Mouse (Mus musculus): Measurements from ENCODE around the gene Fam241a.
A peak's percentile ranks its signal among the peaks of the same experiment; 100 is the strongest.

Gene Fam241a

DNA sequence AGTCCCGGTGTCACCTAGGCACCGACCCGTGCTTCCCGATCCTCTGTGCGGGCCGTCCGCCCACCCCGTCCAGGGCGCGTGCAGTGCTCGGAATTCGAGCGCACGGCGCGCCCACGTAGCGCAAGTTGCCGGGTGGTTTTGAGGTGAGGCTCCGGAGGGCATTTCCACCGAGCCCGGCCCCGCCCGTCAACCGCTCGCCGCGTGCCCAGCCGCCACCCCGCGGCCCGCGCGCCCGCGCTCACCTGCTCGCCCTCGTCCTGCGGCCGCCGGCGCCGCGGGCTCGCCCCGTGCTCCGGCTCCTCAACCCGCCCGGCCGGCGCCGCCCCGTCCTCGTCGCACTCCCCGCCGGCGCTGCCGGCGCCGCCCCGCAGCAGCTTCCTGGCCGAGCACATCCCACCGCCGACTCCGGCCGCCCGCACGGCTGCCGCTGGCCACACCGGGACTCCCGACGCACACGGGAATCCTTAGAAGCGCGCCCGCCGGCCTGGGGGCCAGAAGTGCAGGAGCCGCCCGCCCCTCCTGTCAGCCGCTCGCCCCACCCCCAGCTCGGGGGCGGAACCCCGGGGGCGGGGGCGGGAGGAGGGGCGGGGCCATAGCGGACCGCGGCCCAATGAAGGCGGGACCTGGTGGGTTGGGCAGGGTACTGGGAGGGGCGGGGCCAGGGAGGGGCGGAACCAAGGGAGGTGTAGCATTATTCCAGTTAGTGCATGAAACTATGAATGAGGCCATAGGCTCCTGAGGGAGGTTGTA lies at the start of gene Fam241a:
Gene Fam241a (minus strand): TSS at position 533 of the 750 bp plus-strand sequence.
- DNase-seq (ENCODE audit: low spot score in 2 of 2) = peak; percentile 33 to 68

DNA sequence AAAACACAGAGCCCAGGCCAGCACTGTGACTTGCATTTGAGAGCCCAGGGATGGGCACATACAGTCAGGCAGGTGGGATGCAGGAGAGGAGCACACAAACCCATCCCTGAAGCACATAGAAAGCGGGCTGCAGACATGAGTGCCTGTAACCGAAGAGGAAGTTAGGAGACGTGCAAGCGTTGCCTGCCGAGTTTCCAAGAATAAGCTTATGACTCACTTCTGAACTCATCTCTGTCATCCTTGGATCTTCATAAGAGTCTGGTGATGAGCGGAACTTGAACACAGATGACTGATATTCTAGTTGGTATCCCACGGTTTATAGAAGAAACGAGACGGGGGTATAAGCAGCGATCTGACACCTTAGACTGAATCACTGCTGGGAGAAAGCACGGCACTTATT lies 36.3 kb upstream of the Fam241a start:
- DNase-seq (ENCODE audit: low spot score in 2 of 2) = peak; percentile 21 to 38

DNA sequence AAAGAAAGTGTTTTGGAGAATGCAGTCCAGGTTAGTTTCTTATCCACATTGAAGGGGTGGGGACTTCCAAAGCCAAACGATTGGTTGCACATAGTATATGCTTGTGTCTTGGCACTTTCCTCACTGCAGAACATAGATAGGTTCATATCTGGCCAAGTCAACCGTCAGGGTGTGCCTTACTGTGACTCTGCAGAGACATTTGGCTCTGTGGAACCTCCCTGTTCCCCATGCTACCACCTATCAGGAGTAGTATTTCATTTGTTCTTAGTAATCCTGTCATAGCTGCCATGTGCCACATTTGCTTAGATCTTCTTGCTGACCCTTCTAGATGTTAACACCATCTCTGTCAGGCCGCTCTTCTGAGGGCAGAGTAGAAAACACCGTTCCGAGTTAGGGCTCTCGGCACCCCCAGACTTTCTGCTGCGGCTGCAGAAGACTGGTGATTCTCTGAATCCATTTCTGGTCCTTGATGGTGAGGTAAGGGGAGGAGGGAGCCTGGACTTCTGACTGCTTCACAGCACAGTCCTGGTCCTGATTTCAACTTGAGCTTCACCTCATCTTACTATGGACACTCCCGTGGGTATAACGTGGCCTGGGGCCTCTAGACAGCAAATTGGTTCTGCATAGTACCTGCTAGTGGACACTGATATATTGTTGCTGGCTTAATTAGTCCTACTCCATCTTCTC lies 34.3 kb upstream of the Fam241a start:
- no peak for DNase-seq (ENCODE audit: low spot score in 2 of 2)

DNA sequence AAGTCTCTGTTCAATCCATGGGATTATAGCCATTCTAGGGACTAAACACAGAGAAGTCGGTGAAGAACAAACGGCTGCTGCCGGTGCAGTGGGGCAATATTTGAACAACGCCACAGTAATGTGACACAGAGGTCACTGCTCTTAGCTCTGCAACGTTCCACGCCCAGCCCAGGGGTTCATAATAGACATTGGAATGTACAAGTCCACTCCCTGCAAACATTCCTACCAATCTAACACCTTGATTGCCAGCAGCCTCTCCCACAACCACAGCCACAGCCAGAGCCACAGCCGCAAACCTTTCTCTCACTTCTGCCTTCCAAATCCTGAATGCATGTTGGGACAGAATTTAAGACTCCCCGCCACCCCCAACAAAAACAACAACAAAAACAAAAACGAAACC lies 33.8 kb upstream of the Fam241a start:
- no peak for DNase-seq (ENCODE audit: low spot score in 2 of 2)

DNA sequence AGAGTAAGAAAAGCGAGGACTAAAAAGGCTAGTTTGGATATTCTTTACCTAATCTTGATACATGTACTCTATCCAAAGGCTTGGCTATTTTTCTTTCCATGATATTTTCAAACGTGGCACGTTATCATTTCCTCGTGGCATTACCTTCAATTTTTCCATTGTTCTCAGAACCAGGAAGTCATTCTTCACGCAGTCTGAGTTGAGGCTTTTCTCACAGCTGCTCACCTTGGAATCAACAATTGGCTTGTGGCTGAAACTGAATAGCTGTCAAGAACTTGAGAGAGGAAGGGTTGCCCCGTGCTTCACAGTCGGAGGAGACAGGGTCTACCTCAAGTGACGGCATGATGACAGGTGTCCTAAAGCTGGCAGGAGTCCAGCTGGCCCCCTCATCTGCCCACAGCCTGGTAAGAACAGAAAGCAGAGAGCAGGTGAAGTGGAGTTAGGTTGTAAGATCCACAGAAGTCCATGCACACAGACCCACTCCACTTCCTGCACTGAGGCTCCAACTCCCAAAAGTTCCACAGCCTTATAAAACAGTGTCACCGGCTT lies 30.6 kb upstream of the Fam241a start:
- DNase-seq (ENCODE audit: low spot score in 2 of 2) = no peak

DNA sequence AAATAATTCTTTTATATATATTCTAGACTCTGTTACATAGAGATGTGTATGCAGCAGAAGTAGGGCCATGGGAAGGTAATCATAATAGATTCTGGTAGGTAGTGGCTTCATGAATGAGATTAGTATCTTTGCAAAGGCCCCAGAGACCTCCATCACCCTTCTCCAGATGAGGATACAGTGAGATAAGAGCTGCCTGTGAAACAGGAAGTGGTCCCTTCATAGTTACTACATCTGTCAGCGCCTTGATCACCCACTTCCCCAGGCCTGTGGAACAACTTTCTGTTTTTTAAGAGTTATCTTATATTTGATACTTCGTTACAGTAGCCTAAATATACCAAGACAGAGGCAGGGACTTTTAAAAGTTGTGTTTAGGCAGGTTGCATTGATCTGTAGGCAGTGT lies 28.3 kb upstream of the Fam241a start:
- DNase-seq (ENCODE audit: low spot score in 2 of 2) = no peak

DNA sequence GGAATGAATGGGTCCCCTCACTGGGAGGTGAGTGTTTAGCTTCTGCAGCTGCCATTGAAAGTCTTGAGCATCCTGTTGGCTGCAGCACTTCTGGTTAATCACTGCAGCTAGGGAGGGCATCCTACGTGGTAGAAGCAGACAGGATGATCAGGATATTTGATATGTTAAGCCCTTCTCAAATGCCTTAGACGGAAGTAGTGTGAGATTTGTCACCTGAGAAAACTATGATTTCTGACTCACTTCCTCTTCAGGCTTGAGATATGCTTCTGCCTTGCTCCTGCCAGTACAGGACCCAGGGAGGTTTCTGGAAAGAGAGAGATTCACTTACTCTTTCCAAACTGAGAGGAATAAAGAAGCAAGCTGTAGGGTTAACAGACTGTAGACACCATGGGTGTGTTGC lies 27.1 kb upstream of the Fam241a start:
- DNase-seq (ENCODE audit: low spot score in 2 of 2) = no peak

DNA sequence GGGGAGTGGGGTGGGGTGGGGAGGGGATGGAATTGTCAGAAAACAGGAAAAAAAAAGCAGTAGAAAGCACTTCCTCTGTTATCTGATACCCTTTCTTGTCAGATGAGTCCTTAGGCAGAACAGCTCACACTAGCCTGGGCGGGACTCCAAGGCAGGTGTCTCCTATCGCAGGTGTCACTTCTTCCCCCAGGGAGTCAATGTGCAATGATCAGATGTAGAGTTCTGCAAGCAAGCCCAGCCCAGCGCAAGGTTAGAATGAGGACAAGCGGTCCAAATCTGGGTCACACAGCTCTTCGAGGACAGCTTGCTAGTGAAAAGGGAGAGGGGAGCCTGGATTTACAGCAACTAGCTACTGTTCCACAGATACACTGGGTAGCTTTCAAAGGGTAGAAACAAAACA lies 26.0 kb upstream of the Fam241a start:
- DNase-seq (ENCODE audit: low spot score in 2 of 2) = no peak

DNA sequence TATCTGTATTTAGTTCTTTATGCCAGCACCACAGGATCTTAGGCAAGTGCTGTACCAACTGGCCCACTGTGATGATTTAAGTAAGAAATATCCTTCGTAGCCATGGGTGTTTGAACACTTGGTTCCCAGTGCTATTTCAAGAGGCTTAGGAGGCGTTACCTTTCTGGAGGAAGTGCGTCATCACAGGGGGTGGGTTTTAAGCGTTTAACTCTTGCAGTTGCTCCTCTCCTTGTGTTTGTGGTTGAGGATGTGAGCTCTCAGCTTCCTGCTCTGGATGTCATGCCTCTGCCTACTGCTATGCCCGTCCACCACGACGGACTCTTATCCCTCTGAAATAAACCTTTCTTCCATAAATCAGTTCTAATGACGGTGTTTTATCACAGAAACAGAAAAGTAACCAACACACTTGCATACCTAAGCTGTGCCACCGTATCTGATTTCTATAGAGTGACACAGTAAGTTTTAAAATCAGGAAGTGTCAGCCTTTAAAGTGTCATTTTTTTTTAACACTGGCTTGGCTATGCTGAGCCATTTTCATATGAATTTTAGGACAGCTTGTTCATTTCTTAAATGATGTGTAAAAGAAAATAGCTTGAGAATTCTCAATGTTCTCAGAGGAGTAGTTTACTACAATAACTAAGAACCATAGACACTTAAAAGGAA lies 22.0 kb upstream of the Fam241a start:
- DNase-seq (ENCODE audit: low spot score in 2 of 2) = no peak

DNA sequence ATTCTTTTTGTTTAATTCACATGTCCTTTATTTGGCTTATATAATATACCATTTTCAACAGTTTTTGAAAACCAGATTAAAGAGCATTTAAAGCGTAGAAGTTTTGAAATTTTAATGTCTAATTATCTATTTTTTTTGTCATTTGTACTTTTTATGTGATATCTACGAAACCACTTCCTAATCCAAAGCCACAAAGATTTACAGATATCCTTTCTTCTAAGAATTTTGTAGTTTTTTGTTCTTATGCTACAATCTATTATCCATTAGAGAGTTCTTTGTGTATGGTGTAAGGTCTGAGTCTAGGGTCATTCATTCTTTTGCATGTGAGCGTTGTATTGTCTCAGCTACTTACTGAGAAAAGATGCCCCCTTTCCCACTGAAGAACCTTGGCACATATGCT lies 21.4 kb upstream of the Fam241a start:
- no peak for DNase-seq (ENCODE audit: low spot score in 2 of 2)

DNA sequence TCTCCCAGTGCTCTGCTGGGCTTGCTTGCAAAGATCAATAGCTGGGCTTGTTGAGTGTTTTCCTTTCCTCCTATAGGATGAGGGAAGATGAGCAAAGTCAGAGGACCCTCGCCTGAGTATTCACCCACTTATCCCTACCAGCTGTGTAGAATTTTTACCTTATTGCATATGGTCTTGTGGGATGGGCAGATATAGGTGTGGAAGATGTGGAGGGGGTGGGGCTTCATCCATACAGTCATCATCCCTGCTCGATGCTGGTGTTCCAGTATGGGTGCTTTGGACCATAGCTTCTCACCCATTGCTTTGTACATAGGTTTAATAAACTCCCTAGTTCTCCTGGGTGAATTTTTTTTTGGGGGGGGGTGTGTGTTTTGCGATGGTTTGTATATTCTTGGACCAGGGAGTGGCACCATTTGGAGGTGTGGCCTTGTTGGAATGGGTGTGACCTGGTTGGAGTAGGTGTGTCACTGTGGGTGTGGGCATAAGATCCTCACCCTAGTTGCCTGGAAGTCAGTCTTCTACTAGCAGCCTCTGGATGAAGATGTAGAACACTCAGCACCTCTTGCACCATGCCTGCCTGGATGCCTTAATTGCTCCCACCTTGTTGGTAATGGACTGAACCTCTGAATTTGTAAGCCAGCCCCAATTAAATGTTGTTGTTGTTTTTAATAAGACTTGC lies 19.7 kb upstream of the Fam241a start:
- no peak for DNase-seq (ENCODE audit: low spot score in 2 of 2)

DNA sequence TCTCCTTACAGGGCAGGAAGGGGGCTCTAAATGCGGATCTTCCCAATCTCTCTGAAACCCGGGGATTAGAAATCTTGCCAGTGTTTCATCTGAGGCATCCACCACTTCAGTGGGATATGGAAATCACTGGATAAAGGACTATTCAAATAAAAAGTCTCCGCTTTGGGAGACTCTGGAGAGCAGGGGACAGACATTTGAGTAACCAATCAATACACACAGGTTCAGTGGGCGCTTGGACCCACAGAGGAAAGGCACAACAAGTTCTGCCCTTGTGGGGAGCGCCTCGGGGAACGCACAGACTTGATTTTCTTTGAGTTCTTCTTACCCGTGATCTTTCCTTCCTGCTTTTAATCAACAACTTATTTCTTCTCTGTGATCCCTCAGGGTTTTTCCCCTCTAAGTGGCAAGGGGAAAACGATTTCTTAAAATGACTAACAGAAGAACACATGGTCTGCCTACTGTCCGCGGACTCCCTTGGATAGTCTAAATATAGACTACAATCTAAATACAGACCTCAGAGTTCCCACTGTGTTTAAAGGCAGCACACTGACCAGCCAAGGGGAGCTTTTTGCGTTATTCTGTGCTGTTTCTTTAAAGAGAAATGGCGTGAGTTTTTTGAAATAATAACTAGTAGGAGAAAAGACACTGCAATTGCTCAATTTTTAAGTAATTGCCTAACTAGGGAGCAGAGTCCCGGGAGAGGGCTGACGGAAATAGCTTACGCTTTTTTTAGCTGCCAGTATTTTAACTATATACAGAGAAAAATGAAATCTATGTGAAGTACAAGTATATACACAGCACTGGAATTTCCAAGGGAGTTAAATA lies 18.0 kb upstream of the Fam241a start:
- DNase-seq (ENCODE audit: low spot score in 2 of 2) = peak in 1 of 2 experiments; percentile 5

DNA sequence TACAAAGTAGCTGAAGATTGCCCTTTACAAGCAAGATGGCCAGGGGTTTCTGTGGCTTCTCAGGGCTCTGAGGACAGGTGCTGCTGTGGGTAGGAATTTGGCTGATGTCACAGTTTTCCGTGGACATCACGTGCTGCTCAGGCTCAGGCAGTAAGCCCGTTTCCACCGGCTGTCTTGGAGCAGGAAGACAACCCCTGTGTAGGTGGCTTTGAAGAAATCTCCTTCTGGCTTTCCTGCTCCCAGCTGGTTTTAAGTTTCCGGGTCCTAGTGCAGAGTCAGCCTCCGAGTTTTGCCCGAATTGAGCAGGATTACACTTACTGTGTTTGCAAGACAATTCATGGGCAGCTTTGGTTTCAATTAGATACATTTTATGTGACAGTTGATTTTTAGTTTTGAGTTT lies 13.8 kb upstream of the Fam241a start:
- DNase-seq (ENCODE audit: low spot score in 2 of 2) = peak in 1 of 2 experiments; percentile 8

DNA sequence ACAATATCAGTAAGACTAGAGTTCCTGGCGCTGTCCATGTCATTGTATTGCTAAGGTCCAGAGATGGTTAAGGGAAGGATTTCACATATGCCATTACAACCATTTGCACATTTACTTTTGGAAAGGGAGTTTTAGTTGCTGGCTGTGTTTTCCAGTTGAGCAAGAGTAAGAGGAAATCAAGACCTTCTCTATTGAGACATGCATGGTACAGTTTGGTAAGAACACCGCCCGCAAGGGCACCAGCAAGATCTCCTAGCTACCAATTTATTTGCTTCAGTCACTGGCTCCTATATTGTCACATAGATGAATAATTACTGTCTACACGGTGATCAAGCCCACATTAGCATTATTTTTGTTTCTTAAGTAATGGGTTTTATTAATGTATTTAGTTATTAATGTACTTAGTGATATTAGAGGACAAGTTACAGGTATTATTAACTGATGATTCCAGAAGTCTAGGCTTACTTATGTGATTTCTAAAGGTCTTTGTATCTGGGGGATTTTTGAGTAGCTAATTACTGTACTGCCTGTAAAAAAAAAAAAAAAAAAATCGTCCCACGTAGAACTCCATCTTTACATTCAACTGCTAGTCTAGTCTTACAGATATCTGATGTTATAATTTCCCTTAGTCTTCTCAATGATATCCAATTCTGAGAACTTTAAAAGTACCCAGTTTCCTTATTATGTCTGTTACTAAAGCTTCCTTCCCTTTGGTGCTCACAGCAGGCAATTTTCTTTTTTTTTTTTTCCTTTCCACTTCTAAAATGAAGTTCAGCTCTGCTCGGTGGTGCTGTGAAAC lies 944 bp downstream of the Fam241a start:
- no peak for DNase-seq (ENCODE audit: low spot score in 2 of 2)

DNA sequence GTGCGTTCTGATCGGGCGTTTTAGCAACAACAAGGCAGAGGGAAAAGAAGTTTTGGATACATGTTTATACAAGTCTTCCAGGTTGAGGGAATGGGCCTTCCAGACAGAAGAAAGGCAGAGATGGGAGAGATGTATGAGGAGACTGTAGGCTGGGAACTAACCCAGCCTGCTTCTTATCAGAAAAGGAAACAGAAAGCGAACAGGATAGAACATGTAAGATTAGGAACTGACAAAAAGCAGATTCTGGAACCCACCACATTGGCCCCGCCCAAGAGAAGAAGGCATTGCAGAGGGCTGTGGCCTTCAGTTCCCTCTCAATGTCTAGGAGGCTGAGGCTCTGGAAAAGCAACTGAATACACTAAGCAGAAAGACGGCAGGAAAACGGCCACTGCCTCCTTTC lies 2.2 kb downstream of the Fam241a start:
- no peak for DNase-seq (ENCODE audit: low spot score in 2 of 2)

DNA sequence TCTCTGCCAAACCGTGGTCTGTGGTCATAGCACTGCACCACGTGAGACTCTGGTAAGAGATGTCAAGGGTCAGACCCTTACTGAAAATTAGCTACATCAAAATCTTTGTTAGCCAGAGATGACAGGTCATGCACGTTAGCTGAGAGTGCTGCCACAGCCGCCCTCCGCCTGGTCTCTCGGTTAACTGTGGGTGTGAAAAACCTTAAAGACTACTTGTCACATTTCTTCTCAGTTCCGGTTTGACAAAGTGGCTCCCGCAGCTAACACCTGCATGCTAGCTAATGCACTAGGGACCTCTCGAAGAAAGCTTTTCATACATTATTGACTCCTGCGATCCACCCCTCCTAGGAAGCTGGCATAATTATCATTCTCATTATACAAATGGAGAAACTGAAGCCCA lies 4.2 kb downstream of the Fam241a start:
- DNase-seq (ENCODE audit: low spot score in 2 of 2) = no peak

DNA sequence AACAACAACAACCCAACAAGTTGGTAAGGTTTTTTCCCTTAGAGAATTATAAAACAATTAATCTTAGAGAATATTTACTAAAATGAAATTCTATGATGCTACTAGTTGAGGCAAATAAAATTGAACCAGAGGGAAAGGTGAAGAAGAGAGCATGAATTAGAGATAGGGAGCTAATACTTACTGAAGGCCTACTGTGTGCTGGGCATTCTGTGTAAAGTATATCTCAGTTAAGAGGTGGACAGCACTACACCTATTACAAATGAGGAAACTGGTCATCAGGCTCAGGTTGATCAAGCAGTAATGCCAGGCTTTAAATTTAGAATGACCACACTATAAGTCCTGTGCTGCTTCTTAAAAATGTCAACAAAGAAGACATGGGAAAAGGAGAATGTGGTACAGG lies 6.1 kb downstream of the Fam241a start:
- no peak for DNase-seq (ENCODE audit: low spot score in 2 of 2)

DNA sequence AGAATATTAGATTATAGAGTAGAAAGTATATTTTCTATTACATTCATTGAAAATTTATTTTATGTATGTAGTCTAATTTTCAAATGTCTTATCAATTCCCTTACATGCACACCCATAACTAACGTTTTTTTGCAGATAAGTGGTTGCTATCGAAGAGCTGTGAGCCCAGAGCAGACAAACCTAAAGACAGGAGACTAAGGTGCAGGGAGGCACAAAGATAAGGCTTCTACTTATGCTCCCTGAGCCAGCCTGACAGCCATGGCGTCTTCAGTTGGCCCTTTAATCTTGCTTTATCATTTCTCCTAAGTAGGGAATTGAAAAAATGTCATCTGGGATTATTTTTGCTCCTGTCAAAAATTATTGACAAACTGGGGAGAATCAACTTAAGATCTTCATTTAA lies 6.6 kb downstream of the Fam241a start:
- no peak for DNase-seq (ENCODE audit: low spot score in 2 of 2)

DNA sequence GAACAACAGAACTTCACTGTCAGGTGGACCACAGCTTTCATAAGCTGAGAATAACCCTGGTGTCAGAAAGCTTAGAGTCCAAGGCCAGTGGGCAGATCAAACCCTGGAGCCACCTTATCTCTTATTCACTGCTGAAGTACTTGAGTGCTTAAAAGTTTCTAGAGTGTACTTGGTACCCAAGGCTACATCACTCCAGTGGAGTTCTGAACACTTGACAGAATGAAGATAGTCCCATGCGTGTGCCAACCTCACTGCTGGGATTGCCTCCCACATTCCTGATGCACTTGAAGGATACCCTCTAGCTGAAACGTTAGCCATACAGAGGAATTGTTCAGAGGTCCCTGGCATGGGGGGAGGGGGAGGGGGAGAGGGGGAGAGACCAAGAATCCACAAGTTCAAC lies 14.4 kb downstream of the Fam241a start:
- DNase-seq (ENCODE audit: low spot score in 2 of 2) = no peak

DNA sequence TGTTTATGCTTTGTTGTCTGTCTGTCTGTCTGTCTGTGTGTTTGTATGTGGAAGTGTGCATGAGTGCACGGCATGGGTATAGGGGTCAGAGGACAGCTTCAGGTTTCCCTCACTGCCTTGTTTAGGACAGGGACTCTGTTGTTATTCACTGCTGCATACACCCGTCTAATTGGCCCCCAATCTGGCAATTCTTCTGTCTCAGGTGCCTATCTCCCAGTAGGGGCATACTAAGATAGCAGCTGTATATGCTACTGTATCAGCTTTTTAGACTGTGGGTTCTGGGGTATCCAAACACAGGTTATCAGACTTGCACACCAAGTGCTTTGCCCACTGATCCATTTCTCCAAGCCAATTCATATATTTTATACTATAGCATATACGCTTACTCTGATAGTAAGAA lies 16.2 kb downstream of the Fam241a start:
- DNase-seq (ENCODE audit: low spot score in 2 of 2) = no peak

Measured in left cerebral cortex, adult 9 months (tissue).